Mouse (Mus musculus): Measurements from ENCODE around the gene Hal. TPM values are rescaled to one million over a fixed set of nuclear protein-coding genes. Genes with fewer than 3 reads are reported as not detected.

Hal gene
- total and polyA plus RNA-seq, 3 experiments = 0.03 to 0.12 TPM; not detected in 1

- H3K79me2 ChIP-seq (ENCODE audit: control insufficient read depth, insufficient read depth, low read length, poor library complexity) = no peaks in the 10 kb centered on the region
- TF ChIP-seq USF2 (IDR thresholded peaks at IDR 0.05; ENCODE audit: borderline replicate concordance in 1 of 2, insufficient read depth in 1 of 2, low read depth in 1 of 2, low read length in 2 of 2) (no peak), ZMIZ1 (IDR thresholded peaks at IDR 0.05; ENCODE audit: low read depth, low read length) (no peak), NRF1 (IDR thresholded peaks at IDR 0.05; ENCODE audit: insufficient read depth, low read depth, low read length, poor library complexity, severe bottlenecking) (no peak), CHD1 (IDR thresholded peaks at IDR 0.05; ENCODE audit: low read depth, low read length) (no peak), JUND (IDR thresholded peaks at IDR 0.05; ENCODE audit: low read depth, low read length) (no peak), MAZ (IDR thresholded peaks at IDR 0.05; ENCODE audit: low read depth, low read length) (no peak)
- no peak overlapping the region for H3K27ac ChIP-seq (ENCODE audit: control insufficient read depth, low read depth, low read length)
- DNase-seq (ENCODE audit: low read depth, low spot score) = no peak
- H3K36me3 ChIP-seq (ENCODE audit: control insufficient read depth in 1 of 2, insufficient read depth in 2 of 2, low read length in 2 of 2) = no peaks in the 10 kb centered on the region
- no peak overlapping the region for H3K9ac ChIP-seq (ENCODE audit: control insufficient read depth, low read depth, low read length, poor library complexity, severe bottlenecking)
- H3K9me3 ChIP-seq (replicated peaks; ENCODE audit: insufficient read depth, low read length) = no peaks in the 10 kb centered on the region
- H3K4me1 ChIP-seq (ENCODE audit: control insufficient read depth in 1 of 2, insufficient read depth in 2 of 2, low read length in 2 of 2) = no peaks in the 10 kb centered on the region
- H3K4me3 ChIP-seq (ENCODE audit: control insufficient read depth in 1 of 2, insufficient read depth in 1 of 2, low read depth in 2 of 2, low read length in 2 of 2) = no peak overlapping the region
- H3K27me3 ChIP-seq (ENCODE audit: control insufficient read depth in 1 of 2, insufficient read depth in 2 of 2, low read length in 2 of 2) = no peaks in the 10 kb centered on the region; a peak in 1 of 4 replicates
Observed at GRCm38 (mm10) chr10:93549821-93550220, 61.3 kb downstream of the Hal start.

GRCm38 (mm10) chr10:93552596-93552995, 64.0 kb downstream of the Hal start:
- Histone ChIP-seq H3K36me3 (ENCODE audit: control insufficient read depth in 1 of 2, insufficient read depth in 2 of 2, low read length in 2 of 2) (no peaks in the 10 kb centered on the region), H3K4me3 (ENCODE audit: control insufficient read depth in 1 of 2, insufficient read depth in 1 of 2, low read depth in 2 of 2, low read length in 2 of 2) (no peak overlapping the region), H3K4me1 (ENCODE audit: control insufficient read depth in 1 of 2, insufficient read depth in 2 of 2, low read length in 2 of 2) (no peaks in the 10 kb centered on the region), H3K79me2 (ENCODE audit: control insufficient read depth, insufficient read depth, low read length, poor library complexity) (no peaks in the 10 kb centered on the region), H3K27me3 (ENCODE audit: control insufficient read depth in 1 of 2, insufficient read depth in 2 of 2, low read length in 2 of 2) (no peaks in the 10 kb centered on the region; a peak in 3 of 4 replicates), H3K9ac (ENCODE audit: control insufficient read depth, low read depth, low read length, poor library complexity, severe bottlenecking) (no peak overlapping the region), H3K27ac (ENCODE audit: control insufficient read depth, low read depth, low read length) (no peak overlapping the region), H3K9me3 (replicated peaks; ENCODE audit: insufficient read depth, low read length) (no peaks in the 10 kb centered on the region)
- no peak for DNase-seq (ENCODE audit: low read depth, low spot score)
- TF ChIP-seq RAD21 (IDR thresholded peaks at IDR 0.05; ENCODE audit: low read depth, low read length) = no peak
- TF ChIP-seq MAZ (IDR thresholded peaks at IDR 0.05; ENCODE audit: low read depth, low read length) = no peak
- no peak for TF ChIP-seq TAL1 (IDR thresholded peaks at IDR 0.05; ENCODE audit: low read length)
- no peak for TF ChIP-seq TBP (IDR thresholded peaks at IDR 0.05; ENCODE audit: low read depth, low read length)
- no peak for TF ChIP-seq ZMIZ1 (IDR thresholded peaks at IDR 0.05; ENCODE audit: low read depth, low read length)
- TF ChIP-seq BHLHE40 (IDR thresholded peaks at IDR 0.05; ENCODE audit: borderline replicate concordance, low read depth, low read length) = no peak
- TF ChIP-seq HCFC1 (IDR thresholded peaks at IDR 0.05; ENCODE audit: low read depth, low read length) = no peak
- no peak for TF ChIP-seq ZNF384 (IDR thresholded peaks at IDR 0.05; ENCODE audit: low read depth, low read length)
- no peak for TF ChIP-seq KAT2A (conservative IDR thresholded peaks at IDR 0.05; ENCODE audit: low read depth, low read length)
- no peak for TF ChIP-seq MYC (IDR thresholded peaks at IDR 0.05; ENCODE audit: low read depth, low read length)
- no peak for TF ChIP-seq CTCF (IDR thresholded peaks at IDR 0.05 in 2 of 3, conservative IDR thresholded peaks at IDR 0.05 in 1 of 3; ENCODE audit: control insufficient read depth in 1 of 3, insufficient read depth in 1 of 3, low read depth in 2 of 3, low read length in 3 of 3, poor library complexity in 1 of 3, severe bottlenecking in 1 of 3)
- TF ChIP-seq NRF1 (IDR thresholded peaks at IDR 0.05; ENCODE audit: insufficient read depth, low read depth, low read length, poor library complexity, severe bottlenecking) = no peak
- TF ChIP-seq EP300 (IDR thresholded peaks at IDR 0.05; ENCODE audit: low read depth in 1 of 2, low read length in 2 of 2) = no peak
- TF ChIP-seq MAFK (IDR thresholded peaks at IDR 0.05; ENCODE audit: borderline replicate concordance, low read depth, low read length) = no peak
- TF ChIP-seq SMC3 (IDR thresholded peaks at IDR 0.05; ENCODE audit: low read depth, low read length) = no peak
- TF ChIP-seq USF1 (IDR thresholded peaks at IDR 0.05; ENCODE audit: low read depth, low read length) = no peak
- TF ChIP-seq RCOR1 (IDR thresholded peaks at IDR 0.05; ENCODE audit: low read depth, low read length) = no peak

All from MEL (cell line).